In the genomic region with DNA sequence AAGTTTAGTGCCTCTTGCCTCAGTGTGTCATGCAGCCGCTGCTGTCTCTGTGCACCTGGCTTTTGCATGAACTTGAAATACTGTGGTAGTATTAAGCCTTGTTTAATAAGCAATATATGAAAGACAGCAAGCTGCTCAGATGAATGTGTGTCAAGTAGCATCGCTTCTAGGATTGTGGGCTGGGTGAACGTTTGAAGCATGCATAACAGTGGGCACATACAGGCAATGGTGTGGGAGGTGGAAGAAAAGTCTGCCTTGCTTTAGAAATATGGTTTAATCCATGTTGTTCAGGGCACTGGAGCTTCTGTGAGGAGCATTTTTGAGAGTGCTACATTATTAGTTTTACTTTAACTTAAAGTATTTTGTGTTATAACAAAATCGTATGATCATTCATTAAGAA, we compare ENCODE assay signal across 25 mouse cellular contexts.
A peak's percentile ranks its signal among the peaks of the same experiment; 100 is the strongest.
DNase-seq lines count a peak whose midpoint lies in the region; ATAC-seq and TF ChIP-seq lines count a peak whose summit lies in the region.
"Had no signal": no experiment of that assay in that cellular context is flagged by ENCODE, and none has a peak within 500 bp of the region (broad histone marks: within the 10 kb centered on the region; RNA-seq: fewer than 3 reads in every experiment).

No protein-coding gene starts in this region.

- H3K4me3 ChIP-seq in layer of hippocampus, adult 2 months = no peak overlapping the region
- H3K4me3 ChIP-seq: embryonic facial prominence, embryonic 10.5 days; embryonic facial prominence, embryonic 12.5 days; forebrain, embryonic 13.5 days; forebrain, embryonic 15.5 days had no signal

- TF ChIP-seq CTCF in layer of hippocampus, adult 2 months (conservative IDR thresholded peaks at IDR 0.05) = no peak

- no peak for DNase-seq in frontal cortex, postnatal 25 days (ENCODE audit: low spot score in 2 of 2)
- no peak for DNase-seq in layer of hippocampus, adult 2 months (ENCODE audit: low spot score in 2 of 2)
- no peak for DNase-seq in layer of hippocampus, postnatal 14 days (ENCODE audit: low spot score in 2 of 2)
- peak; percentile 13 to 32 for DNase-seq in left cerebral cortex, postnatal 14 days (ENCODE audit: low spot score in 2 of 2)
- no peak for DNase-seq in left cerebral cortex, postnatal 36 days (ENCODE audit: low spot score in 2 of 2)
- DNase-seq in brain, adult 2 months (ENCODE audit: low read depth, low spot score) = peak; percentile 68
- DNase-seq in spleen, postnatal 4 days (ENCODE audit: low spot score in 2 of 2) = no peak
- DNase-seq: adrenal gland, adult 8-10 months; adrenal gland, postnatal 14 days; adrenal gland, postnatal 36 days; B cell, adult 2 months; cerebellum, adult 11 months; cerebellum, adult 18-20 months; cerebellum, adult 8-10 months; cerebellum, adult 9-11 months; cerebellum, postnatal 14 days; cerebellum, postnatal 36 days had no signal

- intact Hi-C loops in left cerebral cortex, postnatal 14 days (cut with DNase I) = no loop called here
- intact Hi-C loops in left cerebral cortex, postnatal 36 days (cut with DNase I) = no loop called here

- H3K27ac ChIP-seq in layer of hippocampus, adult 2 months = peak overlapping the region; percentile 61
- H3K27ac ChIP-seq: embryonic facial prominence, embryonic 10.5 days; embryonic facial prominence, embryonic 12.5 days; forebrain, embryonic 13.5 days; forebrain, embryonic 15.5 days had no signal

- ATAC-seq in frontal cortex, adult (ENCODE audit: low TSS enrichment) = peak; percentile 71
- ATAC-seq: activated CD4-positive, CD25-positive, alpha-beta regulatory T cell, adult 4 months; CD4-positive, CD25-positive, alpha-beta regulatory T cell, adult 4 months; forebrain, embryonic 13.5 days; forebrain, embryonic 15.5 days; Patski had no signal

Comparison
In these comparisons a context has a peak if more than half of its experiments do, and no peak if none do; other contexts are left out.
1. DNase-seq: peak in left cerebral cortex, postnatal 14 days (2 of 2) and brain, adult 2 months (single experiment); none in frontal cortex, postnatal 25 days (0 of 2), layer of hippocampus, adult 2 months (0 of 2), layer of hippocampus, postnatal 14 days (0 of 2), left cerebral cortex, postnatal 36 days (0 of 2) and spleen, postnatal 4 days (0 of 2).